Mouse (Mus musculus) G1E-ER4 (cell line): ENCODE data around the gene Vmn1r217. TPM values are rescaled to one million over a fixed set of nuclear protein-coding genes. Genes with fewer than 3 reads are reported as not detected.
"Not testable (repeated sequence)": the region's sequence is repeated elsewhere in the genome, so short reads cannot be mapped to it uniquely, and the experiment has no call there.

Source experiments
- GATA1 ChIP-seq: IDR thresholded peaks from one replicate; pipeline ENCODE4 v1.8.0; 2012; ENCODE audit warnings: low read length, inconsistent platforms
- polyA plus RNA-seq: library from polyadenylated mRNA; stranded (reverse); fragments of >175 nt; gene quantifications from 2 replicates; pipeline ENCODE4 v1.2.3, GENCODE M21; 2012

The Vmn1r217 gene
- not detected in 2 replicates for polyA plus RNA-seq

GRCm38 (mm10) chr13:23118126-23118525 is at the start of gene Vmn1r217:
TSS of gene Vmn1r217 (minus strand) at chr13:23118226.
- not testable (repeated sequence) for TF ChIP-seq GATA1

- TF ChIP-seq GATA1 = no peak
Observed at GRCm38 (mm10) chr13:23159012-23159411, 41.0 kb upstream of the Vmn1r217 start, which contains the start of gene Vmn1r219. TSS of gene Vmn1r219 (plus strand) at chr13:23159312.

GRCm38 (mm10) chr13:23157848-23158247 is 39.8 kb upstream of the Vmn1r217 start:
- no peak for TF ChIP-seq GATA1

GRCm38 (mm10) chr13:23138880-23139279 is 20.9 kb upstream of the Vmn1r217 start:
- TF ChIP-seq GATA1 = no peak

- TF ChIP-seq GATA1 = no peak
Observed at GRCm38 (mm10) chr13:23133501-23133900, 15.5 kb upstream of the Vmn1r217 start.

- no peak for TF ChIP-seq GATA1
Observed at GRCm38 (mm10) chr13:23133099-23133498, 15.1 kb upstream of the Vmn1r217 start, which contains the start of gene Vmn1r218. TSS of gene Vmn1r218 (plus strand) at chr13:23133155.

- no peak for TF ChIP-seq GATA1
Observed at GRCm38 (mm10) chr13:23120611-23121010, 2.6 kb upstream of the Vmn1r217 start.

GRCm38 (mm10) chr13:23094386-23094785 is 23.6 kb downstream of the Vmn1r217 start:
- no peak for TF ChIP-seq GATA1

GRCm38 (mm10) chr13:23069312-23069711 is 48.7 kb downstream of the Vmn1r217 start:
- no peak for TF ChIP-seq GATA1

- no peak for TF ChIP-seq GATA1
Observed at GRCm38 (mm10) chr13:23067725-23068124, 50.3 kb downstream of the Vmn1r217 start, which contains the start of gene Vmn1r215. TSS of gene Vmn1r215 (plus strand) at chr13:23068025.

GRCm38 (mm10) chr13:23057778-23058177 is 60.2 kb downstream of the Vmn1r217 start:
- no peak for TF ChIP-seq GATA1

Other genes starting within 250 kb of the Vmn1r217 start
- not detected in 2 replicates for gene Vmn1r212, start 234.0 kb downstream of the Vmn1r217 start, polyA plus RNA-seq
- gene Vmn1r213, start 110.6 kb downstream of the Vmn1r217 start, polyA plus RNA-seq = not detected in 2 replicates
- gene Vmn1r214, start 87.8 kb downstream of the Vmn1r217 start, polyA plus RNA-seq = not detected in 2 replicates
- not detected in 2 replicates for gene Vmn1r215, start 50.2 kb downstream of the Vmn1r217 start, polyA plus RNA-seq
- gene Vmn1r218, start 14.9 kb upstream of the Vmn1r217 start, polyA plus RNA-seq = not detected in 2 replicates
- gene Vmn1r219, start 41.1 kb upstream of the Vmn1r217 start, polyA plus RNA-seq = not detected in 2 replicates
- not detected in 2 replicates for gene Vmn1r220, start 69.7 kb upstream of the Vmn1r217 start, polyA plus RNA-seq
- gene Vmn1r221, start 95.9 kb upstream of the Vmn1r217 start, polyA plus RNA-seq = not detected in 2 replicates
- not detected in 2 replicates for gene Vmn1r222, start 117.7 kb upstream of the Vmn1r217 start, polyA plus RNA-seq
- not detected in 2 replicates for gene Vmn1r223, start 128.9 kb upstream of the Vmn1r217 start, polyA plus RNA-seq